ENCODE assay signal across 20 mouse cellular contexts in genomic region chr17:14157779-14158195, GRCm38 (mm10). TPM values are rescaled to one million over a fixed set of nuclear protein-coding genes. Genes with fewer than 3 reads are reported as not detected.
DNase-seq lines count a peak whose midpoint lies in the region; ATAC-seq lines count a peak whose summit lies in the region.
"Had no signal": no experiment of that assay in that cellular context is flagged by ENCODE, and none has a peak within 500 bp of the region (broad histone marks: within the 10 kb centered on the region; RNA-seq: fewer than 3 reads in every experiment).

No protein-coding gene starts in this region.

- H3K4me1 ChIP-seq in kidney, embryonic 14.5 days (ENCODE audit: control insufficient read depth, insufficient read depth, low read length) = peaks cover 3% of the 10 kb centered on the region
- H3K4me1 ChIP-seq in forebrain, embryonic 14.5 days (ENCODE audit: control insufficient read depth, insufficient read depth, low read length) = peaks cover 7% of the 10 kb centered on the region
- peaks cover 3% of the 10 kb centered on the region; the same call in 1 of the 2 replicates for H3K4me1 ChIP-seq in hindbrain, embryonic 16.5 days (ENCODE audit: control insufficient read depth, insufficient read depth, low read depth, low read length)
- 0 out of 2 replicates have a peak, but pooled peaks cover 3% of the 10 kb centered on the region for H3K4me1 ChIP-seq in intestine, embryonic 16.5 days (ENCODE audit: control insufficient read depth, insufficient read depth, low read length)
- H3K4me1 ChIP-seq: intestine, embryonic 15.5 days; limb, embryonic 12.5 days; liver, embryonic 13.5 days; stomach, embryonic 15.5 days had no signal

- 42% methylated on average over 7 of the region's 7 CpGs for WGBS in kidney, embryonic 14.5 days
- 3% methylated on average over 7 of the region's 7 CpGs for WGBS in forebrain, embryonic 14.5 days
- 15% methylated on average over 7 of the region's 7 CpGs for WGBS in hindbrain, embryonic 16.5 days
- 49% methylated on average over 7 of the region's 7 CpGs for whole genome bisulfite sequencing in intestine, embryonic 16.5 days

- no peaks in the 10 kb centered on the region for H3K36me3 ChIP-seq in kidney, embryonic 14.5 days (ENCODE audit: control insufficient read depth, insufficient read depth, low read length)
- H3K36me3 ChIP-seq in forebrain, embryonic 14.5 days (ENCODE audit: control insufficient read depth, insufficient read depth, low read length) = no peaks in the 10 kb centered on the region
- H3K36me3 ChIP-seq in hindbrain, embryonic 16.5 days (ENCODE audit: control insufficient read depth, insufficient read depth, low read length) = no peaks in the 10 kb centered on the region
- no peaks in the 10 kb centered on the region for H3K36me3 ChIP-seq in intestine, embryonic 16.5 days (ENCODE audit: control insufficient read depth, insufficient read depth, low read length)
- H3K36me3 ChIP-seq: intestine, embryonic 15.5 days; limb, embryonic 12.5 days; liver, embryonic 13.5 days; stomach, embryonic 15.5 days had no signal

- H3K4me2 ChIP-seq in kidney, embryonic 14.5 days (replicated peaks; ENCODE audit: low read depth, low read length) = no peak overlapping the region
- no peak overlapping the region for H3K4me2 ChIP-seq in forebrain, embryonic 14.5 days (ENCODE audit: low read length)
- no peak overlapping the region; the same call in 1 of the 2 replicates for H3K4me2 ChIP-seq in hindbrain, embryonic 16.5 days (ENCODE audit: low read length)
- H3K4me2 ChIP-seq in intestine, embryonic 16.5 days (ENCODE audit: low read depth, low read length) = no peak overlapping the region
- H3K4me2 ChIP-seq: heart, embryonic 11.5 days; intestine, embryonic 15.5 days; limb, embryonic 12.5 days; liver, embryonic 13.5 days; stomach, embryonic 15.5 days had no signal

- no peak for DNase-seq in kidney, adult 9 months
- DNase-seq in forebrain, embryonic 14.5 days (ENCODE audit: low spot score) = peak; percentile 56
- peak; percentile 57 for DNase-seq in retina, postnatal 1 day
- no peak for DNase-seq in layer of hippocampus, postnatal 14 days (ENCODE audit: low spot score in 2 of 2)
- DNase-seq: adrenal gland, postnatal 36 days; cerebellum, adult 9-11 months; liver, embryonic 13.5 days; spleen, adult 18-20 months had no signal

- H3K27me3 ChIP-seq in kidney, embryonic 14.5 days (ENCODE audit: control insufficient read depth, insufficient read depth, low read length) = peaks cover 4% of the 10 kb centered on the region; the same call in 1 of the 2 replicates
- H3K27me3 ChIP-seq in forebrain, embryonic 14.5 days (replicated peaks; ENCODE audit: control insufficient read depth, insufficient read depth, low read length) = no peaks in the 10 kb centered on the region
- H3K27me3 ChIP-seq in hindbrain, embryonic 16.5 days (replicated peaks; ENCODE audit: control insufficient read depth, insufficient read depth, low read length) = no peaks in the 10 kb centered on the region
- H3K27me3 ChIP-seq in intestine, embryonic 16.5 days (replicated peaks; ENCODE audit: control insufficient read depth, insufficient read depth, low read length) = no peaks in the 10 kb centered on the region
- H3K27me3 ChIP-seq: intestine, embryonic 15.5 days; limb, embryonic 12.5 days; liver, embryonic 13.5 days; stomach, embryonic 15.5 days had no signal

- no peak overlapping the region for H3K4me3 ChIP-seq in kidney, embryonic 14.5 days (ENCODE audit: low read length)
- no peak overlapping the region for H3K4me3 ChIP-seq in forebrain, embryonic 14.5 days (ENCODE audit: low read depth, low read length)
- H3K4me3 ChIP-seq in hindbrain, embryonic 16.5 days (ENCODE audit: low read length) = no peak overlapping the region
- no peak overlapping the region for H3K4me3 ChIP-seq in intestine, embryonic 16.5 days (ENCODE audit: low read length)
- H3K4me3 ChIP-seq: intestine, embryonic 15.5 days; layer of hippocampus, adult 2 months; limb, embryonic 12.5 days; liver, embryonic 13.5 days; myocyte; stomach, embryonic 15.5 days had no signal

- no peaks in the 10 kb centered on the region for H3K9me3 ChIP-seq in kidney, embryonic 14.5 days (ENCODE audit: control insufficient read depth, low read length)
- H3K9me3 ChIP-seq in forebrain, embryonic 14.5 days (replicated peaks; ENCODE audit: control insufficient read depth, low read length) = no peaks in the 10 kb centered on the region
- H3K9me3 ChIP-seq in hindbrain, embryonic 16.5 days (ENCODE audit: control insufficient read depth, low read length) = no peaks in the 10 kb centered on the region
- H3K9me3 ChIP-seq in intestine, embryonic 16.5 days (ENCODE audit: control insufficient read depth, low read length) = no peaks in the 10 kb centered on the region
- H3K9me3 ChIP-seq: intestine, embryonic 15.5 days; limb, embryonic 12.5 days; liver, embryonic 13.5 days; stomach, embryonic 15.5 days had no signal

- H3K27ac ChIP-seq in kidney, embryonic 14.5 days (ENCODE audit: low read depth, low read length) = no peak overlapping the region
- no peak overlapping the region for H3K27ac ChIP-seq in forebrain, embryonic 14.5 days (ENCODE audit: low read depth, low read length)
- no peak overlapping the region for H3K27ac ChIP-seq in hindbrain, embryonic 16.5 days (ENCODE audit: low read depth, low read length)
- H3K27ac ChIP-seq in intestine, embryonic 16.5 days (ENCODE audit: low read length) = no peak overlapping the region
- H3K27ac ChIP-seq: intestine, embryonic 15.5 days; kidney, postnatal 0 days; layer of hippocampus, adult 2 months; limb, embryonic 12.5 days; liver, embryonic 13.5 days; stomach, embryonic 15.5 days had no signal

- ATAC-seq in kidney, embryonic 14.5 days (ENCODE audit: low FRiP score, low TSS enrichment) = peak; percentile 21; the same call in 1 of the 2 replicates
- ATAC-seq in forebrain, embryonic 14.5 days = peak; percentile 67
- ATAC-seq in hindbrain, embryonic 16.5 days = peak; percentile 51; the same call in 1 of the 2 replicates
- ATAC-seq in intestine, embryonic 16.5 days = no peak
- ATAC-seq: intestine, embryonic 15.5 days; lung, postnatal 0 days had no signal

- no peak overlapping the region for H3K9ac ChIP-seq in kidney, embryonic 14.5 days (ENCODE audit: low read depth, low read length)
- no peak overlapping the region for H3K9ac ChIP-seq in forebrain, embryonic 14.5 days (ENCODE audit: low read length)
- H3K9ac ChIP-seq in hindbrain, embryonic 16.5 days (ENCODE audit: low read depth, low read length) = no peak overlapping the region
- H3K9ac ChIP-seq in intestine, embryonic 16.5 days (ENCODE audit: low read depth, low read length) = no peak overlapping the region
- H3K9ac ChIP-seq: intestine, embryonic 15.5 days; limb, embryonic 12.5 days; liver, embryonic 13.5 days; stomach, embryonic 15.5 days had no signal

RNA-seq across cellular contexts. Expression of gene Dact2, which starts 46.3 kb away (rescaled TPM):
- 16.4 and 21.0 TPM in 2 replicates for polyA plus RNA-seq in kidney, embryonic 14.5 days (2014; fragmentation: Nextera tagmentation; extraction: Ambion mirVana)
- polyA plus RNA-seq in forebrain, embryonic 14.5 days (2014; fragmentation: Nextera tagmentation; extraction: Ambion mirVana) = 0.99 and 1.4 TPM in 2 replicates
- 3.1 and 3.7 TPM in 2 replicates for polyA plus RNA-seq in hindbrain, embryonic 16.5 days (2015; fragmentation: Nextera tagmentation; extraction: Ambion mirVana)
- 4.5 and 5.1 TPM in 2 replicates for polyA plus RNA-seq in intestine, embryonic 16.5 days (2015; fragmentation: Nextera tagmentation; extraction: Ambion mirVana)
- total RNA-seq in layer of hippocampus, postnatal 14 days (2021) = 10 to 100 TPM; 20.0 to 23.2 TPM
- total RNA-seq: megakaryocyte, adult 5-6 weeks had no signal

Comparison
In these comparisons a context has a peak if more than half of its experiments do, and no peak if none do; other contexts are left out.
1. DNase-seq: peak in forebrain, embryonic 14.5 days (single experiment) and retina, postnatal 1 day (single experiment); none in kidney, adult 9 months (single experiment) and layer of hippocampus, postnatal 14 days (0 of 2).